Mouse (Mus musculus) thymus, postnatal 4 days (tissue): Measurements from ENCODE around the gene Fam53b.

ENCODE experiments used
- DNase-seq: peaks from one replicate; pipeline ENCODE4 v3.0.0; 2021

Fam53b gene

DNA sequence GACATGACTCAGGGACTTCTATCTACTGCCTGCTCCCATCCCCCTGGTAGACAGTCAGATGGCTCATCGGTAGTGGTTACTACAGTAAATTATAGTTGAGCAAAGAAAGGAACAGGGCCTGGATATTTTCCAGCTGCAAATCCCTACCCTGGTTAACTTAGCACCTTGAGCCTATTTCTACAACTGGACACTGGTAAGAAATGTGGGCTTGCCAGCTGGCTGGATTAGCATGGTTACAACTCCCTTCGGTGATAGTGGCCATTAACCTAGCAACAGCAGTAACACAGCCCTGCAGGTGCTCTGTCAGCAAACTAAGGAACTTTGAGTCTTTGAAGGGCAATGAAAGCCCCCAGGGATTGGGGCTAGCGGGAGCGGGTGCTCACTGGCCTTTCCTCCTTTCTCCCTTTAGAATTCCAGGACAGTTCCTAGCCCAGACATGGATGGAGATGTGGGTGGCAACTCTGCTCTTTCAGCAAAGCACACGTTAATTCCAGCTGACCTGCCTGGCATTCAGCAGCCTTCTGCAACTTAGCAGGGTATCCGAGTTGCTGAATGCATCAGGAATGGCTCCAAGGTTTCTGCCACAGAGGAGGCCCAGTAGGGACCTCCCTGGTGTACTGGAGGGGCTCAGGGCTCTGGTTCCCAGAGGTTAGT is 81.4 kb downstream of the Fam53b start:
- DNase-seq = no peak

DNA sequence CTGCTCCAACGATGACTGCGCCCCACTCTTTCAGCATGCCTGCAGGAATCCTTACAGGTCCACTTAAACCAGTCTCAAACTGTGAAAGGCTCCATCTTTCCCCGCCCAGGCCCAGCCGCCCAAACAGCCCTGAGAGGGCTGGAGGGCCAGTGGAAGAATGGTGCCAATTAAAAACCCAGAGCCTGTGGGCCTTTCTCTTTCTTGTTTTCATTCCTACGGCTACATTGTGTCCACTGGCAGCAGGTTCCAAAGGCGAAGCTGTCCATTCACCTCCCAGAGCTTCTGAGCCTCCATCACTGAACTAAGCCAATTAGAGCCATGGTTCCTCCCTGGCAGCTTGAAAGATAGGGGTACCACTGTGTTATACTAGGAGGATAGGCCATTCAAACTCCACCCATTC is 82.1 kb downstream of the Fam53b start:
- no peak for DNase-seq

DNA sequence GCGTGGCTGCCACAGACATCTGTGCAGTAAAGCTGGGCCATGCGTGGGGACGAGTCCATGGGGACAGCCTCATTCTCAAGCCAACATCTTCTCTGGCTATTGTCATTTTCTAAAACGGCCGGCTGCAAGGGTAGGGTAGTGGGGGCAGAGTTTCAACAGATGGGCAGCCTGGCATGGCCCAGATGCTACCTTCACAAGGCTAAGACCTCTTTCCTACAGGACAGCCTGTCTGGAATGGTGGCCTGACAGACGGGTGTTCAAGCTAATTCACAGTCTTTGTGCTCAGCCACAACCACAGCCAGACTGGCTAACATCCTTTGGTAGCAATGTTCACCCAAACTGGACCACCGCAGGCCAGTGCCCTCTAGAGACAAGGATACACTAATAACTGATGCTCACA is 83.2 kb downstream of the Fam53b start:
- no peak for DNase-seq

DNA sequence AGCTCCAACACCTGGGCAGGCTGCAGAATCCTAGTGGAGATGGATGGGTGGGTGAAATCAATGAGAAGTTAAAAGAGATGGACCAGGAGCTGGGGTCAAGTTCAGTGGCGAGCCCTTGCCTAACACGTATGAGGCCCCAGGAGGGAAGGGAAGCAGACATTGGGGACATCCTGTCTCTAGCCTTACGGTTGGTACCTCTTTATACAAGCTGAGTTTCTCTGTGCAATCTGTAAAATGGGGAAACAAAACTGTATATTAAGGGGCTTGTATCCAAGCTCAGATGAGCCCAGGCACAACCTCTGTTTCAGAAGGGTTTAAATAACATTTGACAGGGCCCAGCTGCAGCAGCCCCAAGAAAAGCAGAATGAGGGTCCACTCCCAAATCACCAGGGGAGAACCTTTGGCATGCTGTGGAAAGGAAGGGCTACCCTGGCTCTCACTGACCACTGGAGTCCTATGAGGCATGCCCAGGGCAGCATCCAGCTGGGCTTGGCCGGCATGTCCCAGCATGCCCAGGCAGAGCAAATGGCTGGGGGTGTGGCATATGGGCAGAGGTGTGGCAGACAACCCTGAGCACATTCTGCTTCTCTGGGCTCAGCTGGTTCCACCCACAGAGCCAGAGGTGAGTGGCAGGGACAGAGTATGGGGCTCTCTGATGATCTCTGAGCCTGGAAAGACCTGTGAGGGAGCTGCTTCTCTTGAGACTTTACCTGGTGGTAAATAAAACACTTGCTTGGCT is 84.4 kb downstream of the Fam53b start:
- DNase-seq = no peak

DNA sequence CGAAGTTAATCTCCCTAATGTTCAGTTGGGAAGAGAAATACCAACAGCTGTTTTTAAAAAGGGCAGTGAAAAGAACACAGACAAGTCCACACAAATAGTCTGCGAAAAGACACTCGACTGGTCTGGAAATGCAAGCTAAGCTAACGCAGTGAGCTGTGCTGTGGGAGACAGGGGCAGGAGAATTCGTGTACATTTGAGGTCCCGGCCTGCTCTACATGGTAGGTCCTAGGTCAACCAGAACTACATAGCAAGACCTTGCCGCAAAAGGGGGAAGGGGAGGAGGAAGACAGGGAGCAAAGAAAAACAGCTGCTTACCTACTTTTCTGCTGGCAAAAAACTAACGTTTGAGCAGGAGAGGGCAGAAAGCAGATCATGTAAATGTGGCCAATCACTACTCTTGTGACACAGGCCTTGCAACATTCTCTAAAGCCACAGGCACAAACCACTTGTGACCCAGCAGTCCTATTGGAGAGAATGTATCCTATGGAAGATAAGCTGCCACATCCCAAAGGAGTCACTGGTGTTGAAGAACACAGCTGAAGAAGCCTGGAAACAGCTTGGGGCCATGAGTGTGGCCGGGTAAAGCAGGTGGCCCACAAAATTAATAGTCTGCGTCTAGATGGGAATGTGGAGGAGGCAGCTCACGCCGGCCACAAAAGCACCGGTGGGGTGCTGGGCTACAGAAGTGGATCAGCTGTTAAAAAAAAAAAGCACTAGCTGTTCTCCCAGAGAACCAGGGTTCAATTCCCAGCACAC is 87.4 kb downstream of the Fam53b start:
- DNase-seq = no peak

DNA sequence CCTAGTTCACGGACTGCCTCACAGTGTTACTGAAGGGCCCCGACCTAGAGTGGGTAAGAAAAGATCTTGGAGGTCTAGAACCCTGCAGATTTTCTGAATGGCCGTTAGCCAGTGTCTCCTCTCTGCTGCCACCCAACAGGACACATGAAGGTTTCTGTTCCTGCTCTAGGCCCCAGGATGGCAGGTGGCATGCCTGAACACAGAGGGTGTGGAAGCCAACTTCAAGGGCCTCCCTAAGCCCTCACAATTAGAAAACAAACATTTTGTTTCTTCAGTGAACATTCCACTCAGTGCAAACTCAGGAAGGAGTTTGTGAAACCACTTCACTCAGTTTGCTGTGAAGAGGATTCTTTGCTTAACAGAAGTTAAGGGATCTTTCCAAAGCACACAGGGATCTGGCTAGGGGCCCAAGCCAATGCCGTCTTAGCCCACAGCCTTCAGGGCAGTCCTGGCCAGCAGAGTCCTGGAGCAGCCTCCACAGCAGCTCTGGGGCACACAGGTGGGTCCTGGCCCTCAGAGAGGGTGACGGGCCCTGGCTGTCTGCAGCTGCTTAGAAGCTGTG is 89.1 kb downstream of the Fam53b start:
- DNase-seq = no peak

DNA sequence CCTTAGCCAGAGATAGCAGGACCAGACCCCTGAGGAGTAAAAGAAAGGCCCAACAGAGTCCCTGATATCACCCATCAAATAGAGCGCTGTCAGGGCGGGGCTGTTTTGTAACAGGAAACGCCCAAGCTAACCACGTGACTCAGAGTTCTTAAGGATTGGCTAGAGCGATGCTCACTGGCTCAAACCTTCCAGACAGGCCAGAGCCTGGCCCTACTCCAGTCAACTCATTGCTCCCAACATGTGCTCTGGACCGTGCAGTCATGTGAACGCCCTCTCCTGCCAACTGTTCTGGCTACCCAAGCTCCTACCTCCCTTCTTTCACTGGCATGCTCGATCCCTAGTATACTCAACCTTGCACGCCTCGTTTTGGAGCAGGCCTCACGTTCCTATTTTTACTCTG is 89.8 kb downstream of the Fam53b start:
- no peak for DNase-seq

DNA sequence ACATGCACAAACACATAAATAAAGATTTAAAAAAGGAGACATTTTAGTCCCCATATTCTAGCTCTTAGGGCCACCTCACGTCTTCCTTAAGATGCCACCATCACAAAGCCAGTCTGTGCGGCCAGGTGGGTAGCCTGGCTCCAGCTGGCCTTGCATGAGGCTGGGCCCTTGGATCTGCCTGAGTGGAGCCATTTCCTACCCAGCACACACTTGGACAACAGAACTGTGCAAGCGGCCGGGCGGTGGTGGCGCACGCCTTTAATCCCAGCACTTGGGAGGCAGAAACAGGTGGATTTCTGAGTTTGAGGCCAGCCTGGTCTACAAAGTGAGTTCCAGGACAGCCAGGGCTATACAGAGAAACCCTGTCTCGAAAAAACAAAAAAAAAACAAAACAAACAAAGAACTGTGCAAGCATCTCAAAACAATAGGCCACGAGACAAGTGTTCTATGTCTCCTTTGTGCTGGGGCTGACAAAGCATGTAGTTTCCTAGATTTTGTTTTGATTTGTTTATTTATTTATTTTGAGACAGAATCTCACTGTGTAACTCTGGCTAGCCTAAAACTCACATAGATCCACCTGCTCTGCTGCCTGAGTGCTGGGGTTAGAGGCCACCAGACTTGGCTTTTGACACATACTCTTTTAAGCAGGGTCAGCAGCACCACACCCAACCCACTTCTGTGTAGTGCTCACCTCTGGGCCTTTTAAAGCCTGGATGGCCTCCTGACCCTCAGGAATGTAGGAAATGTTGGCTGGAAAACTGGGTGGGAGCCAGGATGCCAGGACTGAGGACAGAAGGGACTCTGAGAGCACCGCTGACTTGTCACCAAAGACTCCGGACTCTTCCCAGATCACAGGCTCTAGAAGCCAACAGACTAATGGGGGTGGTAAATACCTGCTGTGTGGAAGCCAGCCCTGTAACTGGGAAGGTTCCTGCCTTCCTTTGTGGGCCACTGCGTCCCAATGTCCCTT is 91.0 kb downstream of the Fam53b start:
- DNase-seq = no peak

DNA sequence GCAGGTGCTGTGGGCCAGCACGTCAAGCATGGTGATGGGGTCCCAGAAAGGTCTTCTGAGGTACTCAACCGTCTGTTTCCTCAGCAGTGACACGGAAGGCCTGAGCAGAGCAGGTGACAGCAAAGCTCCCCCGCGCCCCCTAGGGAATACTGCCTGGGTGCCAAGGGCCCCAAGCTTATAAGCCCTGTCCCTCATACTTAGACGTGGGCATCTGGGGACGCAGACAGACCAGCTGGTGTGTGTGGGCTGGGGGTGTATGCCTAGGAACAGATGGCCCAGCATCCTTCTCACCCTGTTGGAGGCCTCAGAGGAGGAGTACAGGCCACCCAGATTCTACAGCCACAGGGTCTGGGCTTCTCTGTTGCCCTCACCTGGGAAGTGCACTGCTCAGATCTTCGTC is 93.1 kb downstream of the Fam53b start:
- peak; percentile 64 for DNase-seq

DNA sequence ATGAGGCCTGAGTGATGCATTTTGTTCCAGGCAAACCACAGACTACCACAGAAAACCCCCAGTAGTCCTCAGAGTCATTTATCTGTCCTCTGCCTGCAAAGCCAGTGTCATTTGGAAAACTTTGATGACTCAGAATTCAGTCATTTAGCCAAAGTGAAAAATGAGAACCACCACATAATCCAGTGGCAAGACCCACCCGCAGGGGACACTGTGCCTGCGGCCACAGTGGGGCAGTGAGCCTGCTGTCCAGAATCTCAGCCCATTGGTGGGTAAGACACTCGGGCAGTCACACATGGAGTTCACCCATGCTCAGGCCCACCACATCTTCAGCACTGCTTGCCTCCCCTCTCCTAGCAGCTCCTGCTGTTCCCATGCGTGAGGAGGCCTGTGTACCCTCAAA is 94.1 kb downstream of the Fam53b start:
- no peak for DNase-seq

DNA sequence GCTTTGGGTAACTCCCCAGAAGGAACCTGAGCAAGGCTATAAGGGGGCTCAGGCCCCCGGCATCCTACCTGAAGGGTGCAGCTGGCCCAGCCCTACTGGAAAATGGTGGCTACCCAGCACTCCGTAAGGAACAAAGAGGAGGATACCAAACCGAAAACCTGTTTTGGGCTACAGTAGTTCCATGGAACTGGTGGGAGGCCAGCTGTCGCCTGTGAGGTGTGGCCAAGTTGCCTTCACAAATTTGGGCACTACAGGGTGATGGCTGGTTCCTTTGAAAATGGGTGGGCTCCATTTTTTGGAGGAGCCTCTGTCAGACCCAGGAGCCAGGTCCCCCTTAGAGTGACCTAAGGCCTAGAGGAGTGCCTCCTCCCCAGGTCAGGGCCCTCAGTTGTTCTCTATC is 98.4 kb downstream of the Fam53b start:
- no peak for DNase-seq

DNA sequence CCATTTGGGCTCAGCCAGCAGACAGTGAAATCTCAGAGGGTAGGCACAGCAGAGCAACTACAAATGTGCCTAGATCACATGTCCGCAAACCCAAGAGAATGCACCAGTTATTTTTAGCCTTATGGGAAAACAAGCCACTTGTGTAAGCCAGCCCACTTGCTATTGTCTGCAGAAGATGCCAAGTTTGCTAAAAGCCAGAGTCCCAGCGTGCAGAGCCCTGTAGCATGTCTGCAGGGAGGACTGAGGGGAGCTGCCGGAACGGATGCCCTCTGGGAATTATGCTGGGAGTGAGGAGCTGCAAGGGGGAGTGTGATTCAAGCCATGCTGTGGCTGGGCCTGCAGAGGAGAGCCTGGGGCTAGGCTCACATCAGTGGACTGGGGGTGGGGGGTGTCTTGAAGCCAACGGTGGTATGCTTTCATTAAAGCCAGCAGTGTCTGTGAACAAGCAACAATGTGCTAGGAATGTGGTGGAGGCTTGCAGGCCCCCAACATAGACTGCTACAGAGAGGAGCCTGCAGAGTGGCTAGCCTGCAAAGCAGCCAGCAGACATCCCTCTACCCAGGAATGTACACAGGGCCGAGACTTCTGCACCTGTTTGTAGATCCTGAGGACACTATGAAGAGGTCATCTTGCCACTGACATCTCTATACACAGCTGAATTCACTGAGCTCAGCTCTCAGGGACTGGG is 99.3 kb downstream of the Fam53b start:
- DNase-seq = no peak

DNA sequence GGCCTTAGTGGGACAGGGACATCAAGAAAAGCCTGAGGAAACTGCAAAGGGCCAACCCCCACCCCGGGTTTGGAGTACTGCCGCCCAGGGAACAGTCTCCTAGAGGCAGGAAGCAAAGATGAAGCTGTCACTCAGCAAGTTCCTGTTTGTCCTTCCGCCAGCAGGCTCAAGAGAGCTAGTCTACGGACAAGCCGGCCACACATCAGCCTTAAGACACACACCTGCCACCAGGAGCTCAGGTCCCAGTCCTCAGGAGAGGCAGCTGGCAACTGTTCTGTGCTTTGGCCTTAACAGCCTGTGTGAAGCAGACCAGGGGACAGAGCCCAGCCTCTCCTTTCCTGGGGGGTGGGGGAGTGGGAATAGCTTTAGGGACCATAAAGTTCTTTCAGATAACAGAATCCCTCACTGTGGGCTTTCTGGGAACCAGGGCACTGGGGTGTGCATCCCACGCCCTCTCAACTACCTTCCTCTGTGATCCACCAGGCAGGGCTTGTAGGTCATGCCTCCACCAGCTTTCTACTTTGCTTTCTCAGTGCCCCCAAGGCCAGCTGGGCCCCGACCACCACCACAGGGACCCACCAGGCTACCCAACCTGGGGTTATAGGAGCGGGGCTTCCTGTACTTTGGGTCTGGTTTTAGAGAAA is 100.1 kb downstream of the Fam53b start:
- DNase-seq = peak; percentile 29

DNA sequence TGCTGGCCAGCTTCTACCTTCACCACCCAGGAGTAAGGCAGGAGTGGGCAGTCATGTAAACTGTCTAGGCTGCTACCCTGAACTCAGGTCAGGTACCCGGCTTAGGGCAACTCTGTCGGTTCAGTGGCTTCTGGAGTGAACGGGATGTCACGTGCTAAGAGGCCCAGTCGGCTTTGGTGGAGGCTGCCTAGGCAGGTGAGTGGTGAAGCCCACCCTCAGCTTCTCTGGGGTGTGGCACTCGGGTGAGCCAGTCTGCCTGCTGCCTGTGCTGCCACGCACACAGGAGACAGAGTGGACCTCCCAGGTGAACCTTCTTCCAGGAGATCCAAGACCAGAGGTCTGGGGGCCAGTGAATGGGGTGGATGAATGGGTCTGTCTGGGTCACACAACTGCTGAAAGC is 100.7 kb downstream of the Fam53b start:
- no peak for DNase-seq

DNA sequence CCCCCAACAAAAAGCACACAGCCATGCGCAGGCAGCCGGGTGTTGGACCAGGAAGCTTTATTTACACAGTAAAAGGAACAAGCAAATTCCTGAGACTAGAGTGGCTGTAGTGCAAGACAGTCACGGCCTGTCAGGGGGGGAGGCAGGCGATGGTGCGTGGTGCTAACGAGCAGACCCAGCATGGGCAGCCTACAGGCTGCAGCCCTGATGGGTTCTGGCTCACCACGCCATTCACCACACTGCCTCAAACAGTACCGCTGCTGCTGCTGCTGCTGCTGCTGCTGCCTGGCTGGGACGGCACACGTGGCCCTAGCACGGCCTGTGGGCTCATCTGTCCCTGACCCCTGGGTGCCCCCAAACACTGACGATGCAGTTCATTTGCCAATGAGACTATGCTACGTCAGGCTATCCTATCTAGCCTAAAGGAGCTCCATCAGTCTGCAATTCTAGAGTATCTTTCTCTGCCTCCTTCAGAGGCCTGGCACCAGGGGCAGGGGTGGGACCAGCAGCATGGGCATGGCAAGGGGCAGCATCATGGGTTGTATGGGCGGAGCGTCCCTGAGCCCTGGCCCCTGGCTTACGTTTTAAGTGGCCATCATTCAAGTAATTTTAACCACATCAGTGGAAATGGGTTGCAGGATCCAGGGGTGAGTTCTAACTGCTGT is 101.5 kb downstream of the Fam53b start:
- DNase-seq = no peak

DNA sequence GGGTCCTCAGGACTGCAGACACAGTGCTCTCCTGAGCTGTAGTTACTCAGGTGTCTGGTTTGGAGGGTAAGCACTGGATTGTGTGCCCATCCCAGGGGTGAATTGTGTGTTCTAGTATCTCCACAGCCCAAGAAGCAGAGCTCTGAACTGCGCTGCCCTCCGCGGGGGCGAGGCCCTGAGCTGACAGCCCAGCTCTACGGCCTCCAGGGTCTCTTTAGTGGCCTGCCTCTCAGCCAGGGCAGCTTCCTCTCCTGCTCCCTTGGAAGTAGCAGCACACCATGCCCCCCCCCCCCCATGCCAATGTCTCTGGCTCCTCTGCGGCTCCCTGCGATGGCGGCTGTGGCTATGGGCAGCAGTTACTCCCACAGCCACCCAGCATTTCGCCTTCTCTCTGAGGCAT is 102.1 kb downstream of the Fam53b start:
- DNase-seq = no peak

DNA sequence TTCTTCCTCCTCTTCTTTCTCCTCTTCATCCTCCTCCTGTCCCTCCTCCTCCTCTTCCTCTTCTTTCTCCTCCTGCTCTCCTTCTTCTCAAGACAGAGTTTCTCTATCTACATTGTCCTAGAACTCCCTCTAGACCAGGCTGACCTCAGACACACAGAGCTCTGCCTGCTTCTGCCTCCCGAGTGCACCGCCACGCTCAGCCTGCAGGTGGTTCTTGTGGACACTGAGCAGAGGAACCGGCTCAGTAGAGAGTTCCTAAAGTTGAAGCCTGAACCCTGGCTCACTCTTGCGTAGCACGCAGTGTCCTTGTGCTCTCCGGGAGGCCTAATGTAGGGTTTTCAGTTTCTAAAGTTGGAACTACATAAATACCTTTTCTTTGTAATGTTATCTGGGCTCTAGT is 108.6 kb downstream of the Fam53b start:
- peak; percentile 76 for DNase-seq

DNA sequence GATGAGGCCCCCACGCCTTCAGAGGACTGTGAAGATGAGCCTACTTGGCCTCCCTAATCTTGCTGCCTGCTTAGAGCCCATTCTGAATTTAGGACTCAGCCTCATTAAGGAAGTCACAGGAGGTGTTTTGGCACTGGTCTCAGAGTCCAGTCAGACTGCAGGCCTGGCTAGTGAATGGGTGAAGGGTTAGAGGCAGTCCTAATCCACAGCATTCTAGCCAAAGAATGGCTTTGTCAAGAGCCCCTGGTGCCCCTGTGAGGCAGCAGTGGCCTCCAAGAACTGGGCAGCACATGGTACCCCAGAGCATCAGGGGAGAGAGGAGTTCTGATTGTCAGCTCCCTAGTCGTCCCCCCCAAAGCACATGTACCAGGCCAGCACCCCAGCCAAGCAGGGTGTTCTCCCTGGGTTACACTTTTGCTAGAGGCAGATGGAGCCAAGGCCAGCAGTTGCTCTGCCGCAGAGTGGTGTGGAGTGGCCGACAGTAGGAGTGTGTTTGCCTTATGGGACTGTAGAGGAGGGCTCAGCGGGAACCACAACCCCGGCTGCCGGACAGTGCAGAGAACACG is 109.3 kb downstream of the Fam53b start:
- DNase-seq = no peak

DNA sequence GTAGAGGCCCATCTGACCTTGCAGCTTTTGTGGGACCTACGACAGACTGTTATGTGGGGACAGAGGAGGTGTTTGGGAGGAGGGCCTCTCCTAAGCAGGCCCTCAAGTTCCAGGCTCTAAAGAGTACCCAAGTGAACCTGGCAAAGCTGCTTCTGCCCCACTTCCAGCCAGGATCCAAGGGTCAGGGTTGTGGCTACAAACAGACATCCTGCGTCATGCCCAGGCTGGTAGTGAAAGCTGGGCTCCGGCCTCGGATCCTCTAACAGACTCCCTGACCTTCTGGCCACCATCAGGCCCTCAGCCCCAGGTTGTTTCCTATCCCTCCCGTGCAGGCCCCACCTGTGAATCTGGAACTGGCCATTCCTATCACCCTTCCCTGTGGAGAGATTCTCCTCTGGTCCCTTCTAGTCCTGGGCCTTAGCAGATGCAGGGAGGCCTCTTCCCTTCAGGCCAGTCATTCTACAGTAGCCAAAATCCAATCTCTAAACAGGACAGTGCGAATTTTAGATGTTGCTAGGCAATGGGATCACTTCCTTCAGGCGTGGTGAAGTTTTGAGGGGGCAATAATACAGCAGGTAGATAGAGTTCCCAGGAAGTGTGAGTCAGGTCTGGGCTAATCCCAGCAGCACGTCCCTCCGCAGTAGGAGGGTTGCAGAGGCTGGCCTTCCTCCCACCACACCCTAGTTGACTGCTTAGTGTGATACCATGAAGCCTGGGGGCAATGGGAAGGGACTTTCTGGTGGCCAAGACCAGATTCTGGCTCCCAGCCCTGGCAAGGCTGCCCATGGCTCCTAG is 110.0 kb downstream of the Fam53b start:
- DNase-seq = no peak
